Mouse (Mus musculus) embryonic fibroblast, embryonic 13.5 days (primary cell): ENCODE measurements at regions not wholly inside any gene's neighbourhood (a gene's known extent, or its start where the extent isn't known, plus 50 kb on each side); places are given as distances from the start of the nearest gene placed in this dataset.

Source experiments
- CTCF ChIP-seq: IDR thresholded peaks from 2 replicates; pipeline ENCODE4 v1.5.1; 2011; ENCODE audit warnings: mild to moderate bottlenecking, control low read depth, low read length, moderate library complexity, borderline replicate concordance; ENCODE audit not compliant: insufficient read depth
- POLR2A ChIP-seq: IDR thresholded peaks from 2 replicates; pipeline ENCODE4 v1.6.1; 2011; ENCODE audit warnings: low read depth, mild to moderate bottlenecking, control low read depth, low read length, moderate library complexity

DNA sequence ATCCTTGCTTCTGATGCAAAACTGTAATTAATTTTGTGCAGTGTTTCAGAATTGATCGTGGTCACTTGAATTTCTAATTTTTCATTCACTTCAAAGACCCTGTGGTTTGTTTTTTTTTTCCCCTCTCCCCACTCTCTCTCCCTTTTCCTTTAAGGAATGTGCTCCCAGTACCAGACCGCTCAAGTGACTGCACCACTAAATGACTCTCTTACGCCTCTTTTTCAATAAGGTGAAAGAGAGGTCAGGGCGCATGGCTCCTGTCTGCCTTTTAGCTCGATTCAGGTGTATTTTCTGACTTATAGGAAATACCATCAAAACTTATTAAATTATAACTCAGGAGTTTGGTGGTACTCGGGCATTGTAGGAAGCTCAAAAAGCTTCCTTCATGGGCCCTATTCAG lies 146.0 kb upstream of the Zfp507 start:
- TF ChIP-seq CTCF (no peak), POLR2A (no peak)
